Mouse (Mus musculus): ENCODE data around the gene Dvl3.

Gene Dvl3

GRCm38 (mm10) chr16:20497980-20498676, 18.7 kb upstream of the Dvl3 start:
- DNase-seq (ENCODE audit: low spot score), result no peak

GRCm38 (mm10) chr16:20498677-20499475, 17.9 kb upstream of the Dvl3 start, which contains the start of gene Eif2b5:
Gene Eif2b5, plus strand, starts transcription at chr16:20498817.
- peak; percentile 71 for DNase-seq (ENCODE audit: low spot score)

GRCm38 (mm10) chr16:20506000-20506399, 10.8 kb upstream of the Dvl3 start:
- no peak for DNase-seq (ENCODE audit: low spot score)

GRCm38 (mm10) chr16:20509349-20509748, 7.4 kb upstream of the Dvl3 start:
- DNase-seq (ENCODE audit: low spot score), result no peak

GRCm38 (mm10) chr16:20511277-20511847, 5.4 kb upstream of the Dvl3 start:
- DNase-seq (ENCODE audit: low spot score), result no peak

GRCm38 (mm10) chr16:20516032-20516431, 750 bp upstream of the Dvl3 start:
- DNase-seq (ENCODE audit: low spot score), result no peak

- no peak for DNase-seq (ENCODE audit: low spot score)
Measured at GRCm38 (mm10) chr16:20517216-20517615, 434 bp downstream of the Dvl3 start.

- no peak for DNase-seq (ENCODE audit: low spot score)
Measured at GRCm38 (mm10) chr16:20517701-20518374, 1.1 kb downstream of the Dvl3 start.

GRCm38 (mm10) chr16:20523886-20524285, 7.1 kb downstream of the Dvl3 start:
- no peak for DNase-seq (ENCODE audit: low spot score)

- DNase-seq (ENCODE audit: low spot score), result no peak
Measured at GRCm38 (mm10) chr16:20528779-20529178, 12.0 kb downstream of the Dvl3 start.

- DNase-seq (ENCODE audit: low spot score), result no peak
Measured at GRCm38 (mm10) chr16:20529375-20529774, 12.6 kb downstream of the Dvl3 start.

- DNase-seq (ENCODE audit: low spot score), result no peak
Measured at GRCm38 (mm10) chr16:20530941-20531340, 14.2 kb downstream of the Dvl3 start.

- no peak for DNase-seq (ENCODE audit: low spot score)
Measured at GRCm38 (mm10) chr16:20534617-20535295, 18.0 kb downstream of the Dvl3 start.

GRCm38 (mm10) chr16:20535296-20536080, 18.7 kb downstream of the Dvl3 start, which contains the start of gene Ap2m1:
Gene Ap2m1, plus strand, starts transcription at chr16:20535478.
- DNase-seq (ENCODE audit: low spot score), result peak; percentile 62

- no peak for DNase-seq (ENCODE audit: low spot score)
Measured at GRCm38 (mm10) chr16:20536081-20536665, 19.4 kb downstream of the Dvl3 start.

GRCm38 (mm10) chr16:20537071-20537471, 20.3 kb downstream of the Dvl3 start:
- DNase-seq (ENCODE audit: low spot score), result no peak

- DNase-seq (ENCODE audit: low spot score), result no peak
Measured at GRCm38 (mm10) chr16:20537601-20538320, 21.0 kb downstream of the Dvl3 start.

GRCm38 (mm10) chr16:20539649-20540048, 22.9 kb downstream of the Dvl3 start:
- no peak for DNase-seq (ENCODE audit: low spot score)

- no peak for DNase-seq (ENCODE audit: low spot score)
Measured at GRCm38 (mm10) chr16:20540438-20540837, 23.7 kb downstream of the Dvl3 start.

- no peak for DNase-seq (ENCODE audit: low spot score)
Measured at GRCm38 (mm10) chr16:20545696-20546095, 28.9 kb downstream of the Dvl3 start.

Data from urinary bladder, postnatal 10 days (tissue).